Mouse (Mus musculus): ENCODE measurements around the gene Tmem86b. TPM values are rescaled to one million over a fixed set of nuclear protein-coding genes. Genes with fewer than 3 reads are reported as not detected.

The Tmem86b gene
- 1.5 and 2.1 TPM in 2 replicates for polyA plus RNA-seq (2014; fragmentation: Nextera tagmentation; extraction: Ambion mirVana)

DNA sequence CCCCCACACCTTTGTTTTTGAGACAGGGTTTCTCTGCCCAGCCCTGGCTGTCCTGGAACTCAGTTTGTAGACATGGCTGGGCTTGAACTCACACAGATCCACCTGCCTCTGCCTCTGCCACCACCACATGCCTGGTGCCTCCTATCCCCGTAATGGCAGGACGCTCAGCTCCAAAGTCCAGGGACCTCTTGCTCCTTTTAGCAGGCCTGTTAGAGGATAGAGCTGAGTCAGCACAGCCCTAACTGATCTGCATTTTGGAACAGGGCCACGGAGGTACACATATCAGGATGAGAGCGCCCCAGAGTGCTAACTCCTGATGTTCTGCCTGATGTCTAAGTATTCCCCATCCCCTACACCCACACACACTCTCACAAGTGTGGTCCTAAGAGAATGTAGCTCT, at the start of gene Tmem86b:
Gene Tmem86b, minus strand, starts transcription at position 392 of the 400 bp plus-strand sequence.
- H3K27ac ChIP-seq (ENCODE audit: low read depth, low read length) = no peak within 1 kb of the TSS
- no peak within 1 kb of the TSS for H3K4me3 ChIP-seq (ENCODE audit: low read depth, low read length)
- DNase-seq (ENCODE audit: low spot score) = no peak
- no peaks in the 10 kb centered on the region for H3K4me1 ChIP-seq (ENCODE audit: control insufficient read depth, insufficient read depth, low read length)
- no peaks in the 10 kb centered on the region for H3K9me3 ChIP-seq (ENCODE audit: control insufficient read depth, low read length)
- ATAC-seq (ENCODE audit: insufficient read depth, low FRiP score, low TSS enrichment) = no peak
- no peak within 1 kb of the TSS for H3K4me2 ChIP-seq (ENCODE audit: low read depth)
- no peaks in the 10 kb centered on the region for H3K27me3 ChIP-seq (ENCODE audit: control insufficient read depth, insufficient read depth, low read length)
- WGBS = 99% methylated on average over 4 of the region's 4 CpGs
- H3K9ac ChIP-seq (ENCODE audit: low read length) = no peak within 1 kb of the TSS
- peaks cover 28% of the 10 kb centered on the region for H3K36me3 ChIP-seq (ENCODE audit: control insufficient read depth, insufficient read depth, low read length)

DNA sequence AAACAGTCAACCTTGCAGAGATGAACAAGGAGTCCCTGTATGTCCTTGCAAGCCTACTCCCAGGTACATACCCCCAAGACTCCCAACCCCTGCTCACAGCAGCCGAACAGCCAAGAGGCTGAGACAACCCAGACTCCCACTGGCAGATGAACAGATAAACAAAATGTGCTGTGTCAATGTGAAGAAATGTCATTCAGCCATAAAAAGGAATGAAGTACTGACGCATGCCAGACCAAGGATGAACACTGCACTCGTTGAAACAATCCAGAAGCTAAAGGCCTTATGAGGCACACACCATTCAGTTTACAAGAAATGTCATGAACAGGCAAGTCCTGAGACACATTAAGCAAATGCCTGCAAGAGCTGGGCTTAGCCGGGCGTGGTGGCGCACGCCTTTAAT, 44.0 kb upstream of the Tmem86b start:
- Histone ChIP-seq H3K4me2 (ENCODE audit: low read depth) (no peak overlapping the region), H3K4me3 (ENCODE audit: low read depth, low read length) (no peak overlapping the region), H3K4me1 (ENCODE audit: control insufficient read depth, insufficient read depth, low read length) (no peaks in the 10 kb centered on the region), H3K9ac (ENCODE audit: low read length) (no peak overlapping the region), H3K27me3 (ENCODE audit: control insufficient read depth, insufficient read depth, low read length) (no peaks in the 10 kb centered on the region), H3K9me3 (ENCODE audit: control insufficient read depth, low read length) (no peaks in the 10 kb centered on the region), H3K36me3 (ENCODE audit: control insufficient read depth, insufficient read depth, low read length) (peaks cover 8% of the 10 kb centered on the region), H3K27ac (ENCODE audit: low read depth, low read length) (no peak overlapping the region)
- ATAC-seq (ENCODE audit: insufficient read depth, low FRiP score, low TSS enrichment) (no peak), DNase-seq (ENCODE audit: low spot score) (no peak)
- WGBS = 93% methylated on average over 7 of the region's 7 CpGs

DNA sequence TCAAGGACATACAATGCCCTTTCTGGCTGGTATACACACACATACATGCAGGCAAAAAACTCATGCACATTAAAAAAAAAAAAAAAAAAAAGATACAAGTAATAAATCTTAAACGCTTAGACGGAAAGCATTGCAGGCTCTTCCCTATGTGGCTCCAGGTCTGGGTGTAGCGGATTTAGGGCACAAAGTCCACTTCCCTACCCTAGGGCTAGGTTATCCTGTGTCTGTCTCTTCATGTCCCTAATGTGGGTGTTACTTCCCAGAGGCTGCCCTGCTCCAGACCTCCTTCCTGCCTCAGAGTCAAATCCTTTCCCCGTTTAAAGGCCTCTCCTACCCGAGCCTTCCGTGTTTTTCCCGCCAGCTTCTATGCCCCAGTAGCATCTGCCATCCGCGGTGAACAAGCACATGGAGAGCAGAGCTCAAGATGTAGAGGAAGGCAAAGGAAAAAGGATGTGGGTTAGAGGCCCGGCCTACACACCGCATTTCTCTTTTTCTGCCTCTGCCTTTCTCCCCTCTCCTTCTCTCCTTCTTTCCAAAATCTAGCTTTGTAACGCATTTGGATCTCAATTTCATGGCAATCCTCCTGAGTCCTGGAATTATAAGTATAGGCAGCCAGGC, 43.0 kb upstream of the Tmem86b start:
- no peak for ATAC-seq (ENCODE audit: insufficient read depth, low FRiP score, low TSS enrichment)
- 93% methylated on average over 12 of the region's 12 CpGs for WGBS
- Histone ChIP-seq H3K4me3 (ENCODE audit: low read depth, low read length) (no peak overlapping the region), H3K27me3 (ENCODE audit: control insufficient read depth, insufficient read depth, low read length) (no peaks in the 10 kb centered on the region), H3K4me2 (ENCODE audit: low read depth) (no peak overlapping the region), H3K36me3 (ENCODE audit: control insufficient read depth, insufficient read depth, low read length) (peaks cover 9% of the 10 kb centered on the region), H3K27ac (ENCODE audit: low read depth, low read length) (no peak overlapping the region), H3K9ac (ENCODE audit: low read length) (no peak overlapping the region), H3K4me1 (ENCODE audit: control insufficient read depth, insufficient read depth, low read length) (no peaks in the 10 kb centered on the region), H3K9me3 (ENCODE audit: control insufficient read depth, low read length) (no peaks in the 10 kb centered on the region)
- DNase-seq (ENCODE audit: low spot score) = no peak

DNA sequence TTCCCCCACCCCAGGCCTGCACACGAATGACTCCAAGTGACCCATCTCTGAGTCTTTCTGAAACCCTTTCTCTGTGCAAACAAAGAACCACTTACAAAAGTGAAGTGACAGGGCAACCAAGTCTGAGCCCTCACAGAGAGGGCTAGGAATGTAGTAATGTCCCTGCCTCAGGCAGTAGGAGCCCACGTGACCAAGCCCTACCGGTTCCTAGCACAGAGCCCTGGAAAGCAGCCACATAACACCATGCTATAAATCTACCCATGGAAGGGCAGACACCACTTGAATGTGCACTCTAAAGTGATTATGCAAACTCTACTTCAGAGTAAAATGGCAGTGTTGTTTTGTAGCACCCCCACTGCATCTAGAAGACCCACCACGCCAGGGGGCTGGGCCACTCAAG, 40.7 kb upstream of the Tmem86b start:
- Histone ChIP-seq H3K4me2 (ENCODE audit: low read depth) (no peak overlapping the region), H3K9me3 (ENCODE audit: control insufficient read depth, low read length) (no peaks in the 10 kb centered on the region), H3K27me3 (ENCODE audit: control insufficient read depth, insufficient read depth, low read length) (no peaks in the 10 kb centered on the region), H3K27ac (ENCODE audit: low read depth, low read length) (0 out of 2 replicates have a peak overlapping the region, but pooled peaks have one; percentile 20), H3K4me3 (ENCODE audit: low read depth, low read length) (no peak overlapping the region), H3K36me3 (ENCODE audit: control insufficient read depth, insufficient read depth, low read length) (peaks cover 6% of the 10 kb centered on the region), H3K4me1 (ENCODE audit: control insufficient read depth, insufficient read depth, low read length) (no peaks in the 10 kb centered on the region), H3K9ac (ENCODE audit: low read length) (no peak overlapping the region)
- DNase-seq (ENCODE audit: low spot score) (peak; percentile 28), ATAC-seq (ENCODE audit: insufficient read depth, low FRiP score, low TSS enrichment) (peak; percentile 95)
- 66% methylated on average over 4 of the region's 4 CpGs for whole genome bisulfite sequencing

DNA sequence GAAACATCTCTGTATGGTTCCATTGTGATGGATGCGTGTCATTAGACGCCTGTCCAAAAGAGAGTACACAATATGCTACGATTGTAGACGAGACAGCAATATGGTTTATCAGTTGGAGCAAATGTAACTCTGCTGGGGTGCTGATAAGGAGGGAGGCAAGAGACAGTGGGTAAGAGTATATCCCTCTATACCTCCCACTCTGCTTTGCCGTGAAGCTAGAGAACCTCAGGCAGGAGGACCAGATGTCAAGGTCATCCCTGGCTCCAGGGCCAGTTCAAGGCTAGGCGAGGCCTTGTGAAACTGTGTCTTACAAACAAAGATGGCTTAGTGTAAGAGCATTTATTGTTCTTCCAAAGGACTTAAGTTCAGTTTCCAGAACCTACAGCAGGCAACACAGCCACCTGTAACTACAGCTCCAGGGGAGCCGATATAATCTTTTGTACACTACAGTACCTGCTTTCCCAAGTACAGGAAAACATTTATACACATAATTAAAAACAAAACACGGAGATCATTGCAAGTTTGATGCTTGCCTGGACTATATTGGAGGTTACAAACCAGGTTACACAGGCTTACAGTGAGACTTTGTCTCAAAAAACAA, 39.5 kb upstream of the Tmem86b start:
- no peaks in the 10 kb centered on the region for H3K27me3 ChIP-seq (ENCODE audit: control insufficient read depth, insufficient read depth, low read length)
- H3K4me3 ChIP-seq (ENCODE audit: low read depth, low read length) = no peak overlapping the region
- no peak overlapping the region for H3K4me2 ChIP-seq (ENCODE audit: low read depth)
- no peaks in the 10 kb centered on the region for H3K4me1 ChIP-seq (ENCODE audit: control insufficient read depth, insufficient read depth, low read length)
- H3K9ac ChIP-seq (ENCODE audit: low read length) = no peak overlapping the region
- 93% methylated on average over 8 of the region's 8 CpGs for WGBS
- no peaks in the 10 kb centered on the region for H3K9me3 ChIP-seq (ENCODE audit: control insufficient read depth, low read length)
- peaks cover 6% of the 10 kb centered on the region for H3K36me3 ChIP-seq (ENCODE audit: control insufficient read depth, insufficient read depth, low read length)
- DNase-seq (ENCODE audit: low spot score) (no peak), ATAC-seq (ENCODE audit: insufficient read depth, low FRiP score, low TSS enrichment) (no peak)
- no peak overlapping the region for H3K27ac ChIP-seq (ENCODE audit: low read depth, low read length)

DNA sequence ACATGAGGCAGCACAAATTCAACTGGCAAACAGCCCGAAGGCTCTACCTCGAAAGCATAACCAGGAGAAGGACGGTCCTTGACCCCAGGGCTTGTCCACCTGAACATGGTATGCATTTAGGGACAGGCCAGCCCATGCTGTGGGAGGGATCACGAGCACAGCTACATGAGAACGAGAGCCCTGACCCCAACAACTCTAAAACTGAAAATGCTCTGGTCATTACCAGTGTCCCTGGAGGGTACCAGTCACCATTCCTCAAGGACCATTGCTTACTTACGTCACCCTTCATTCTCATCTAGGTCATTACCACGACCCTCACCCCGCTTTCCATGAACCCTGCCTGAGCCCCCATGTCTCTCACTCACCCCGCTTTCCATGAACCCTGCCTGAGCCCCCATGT, 37.9 kb upstream of the Tmem86b start:
- Histone ChIP-seq H3K27me3 (ENCODE audit: control insufficient read depth, insufficient read depth, low read length) (no peaks in the 10 kb centered on the region), H3K4me1 (ENCODE audit: control insufficient read depth, insufficient read depth, low read length) (no peaks in the 10 kb centered on the region), H3K4me3 (ENCODE audit: low read depth, low read length) (no peak overlapping the region), H3K4me2 (ENCODE audit: low read depth) (no peak overlapping the region), H3K9ac (ENCODE audit: low read length) (no peak overlapping the region), H3K9me3 (ENCODE audit: control insufficient read depth, low read length) (no peaks in the 10 kb centered on the region), H3K36me3 (ENCODE audit: control insufficient read depth, insufficient read depth, low read length) (peaks cover 6% of the 10 kb centered on the region), H3K27ac (ENCODE audit: low read depth, low read length) (no peak overlapping the region)
- DNase-seq (ENCODE audit: low spot score) = no peak
- ATAC-seq (ENCODE audit: insufficient read depth, low FRiP score, low TSS enrichment) = no peak
- WGBS = 93% methylated on average over 9 of the region's 9 CpGs

DNA sequence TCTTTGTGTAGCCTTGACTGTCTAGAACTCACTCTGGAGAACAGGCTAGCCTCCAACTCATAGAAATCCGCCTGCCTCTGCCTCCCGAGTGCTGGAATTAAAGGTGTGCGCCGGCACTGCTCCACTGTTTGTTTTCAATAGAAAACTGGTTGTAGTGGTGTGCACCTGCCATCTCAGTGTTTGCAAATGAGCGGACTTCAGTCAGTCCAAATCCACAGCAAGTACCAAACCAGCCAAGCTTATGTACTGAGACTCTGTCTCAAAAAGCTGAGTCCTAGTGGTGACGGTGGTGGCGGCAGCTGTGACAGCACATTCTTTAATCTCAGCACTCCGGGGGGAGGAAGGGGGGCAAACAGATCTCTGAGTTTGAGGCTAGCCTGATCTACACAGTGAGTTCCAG, 37.3 kb upstream of the Tmem86b start:
- Histone ChIP-seq H3K4me1 (ENCODE audit: control insufficient read depth, insufficient read depth, low read length) (no peaks in the 10 kb centered on the region), H3K9me3 (ENCODE audit: control insufficient read depth, low read length) (no peaks in the 10 kb centered on the region), H3K27ac (ENCODE audit: low read depth, low read length) (no peak overlapping the region), H3K4me2 (ENCODE audit: low read depth) (no peak overlapping the region), H3K36me3 (ENCODE audit: control insufficient read depth, insufficient read depth, low read length) (peaks cover 7% of the 10 kb centered on the region), H3K4me3 (ENCODE audit: low read depth, low read length) (no peak overlapping the region), H3K9ac (ENCODE audit: low read length) (no peak overlapping the region), H3K27me3 (ENCODE audit: control insufficient read depth, insufficient read depth, low read length) (no peaks in the 10 kb centered on the region)
- no peak for ATAC-seq (ENCODE audit: insufficient read depth, low FRiP score, low TSS enrichment)
- no peak for DNase-seq (ENCODE audit: low spot score)
- WGBS = 93% methylated on average over 8 of the region's 8 CpGs

DNA sequence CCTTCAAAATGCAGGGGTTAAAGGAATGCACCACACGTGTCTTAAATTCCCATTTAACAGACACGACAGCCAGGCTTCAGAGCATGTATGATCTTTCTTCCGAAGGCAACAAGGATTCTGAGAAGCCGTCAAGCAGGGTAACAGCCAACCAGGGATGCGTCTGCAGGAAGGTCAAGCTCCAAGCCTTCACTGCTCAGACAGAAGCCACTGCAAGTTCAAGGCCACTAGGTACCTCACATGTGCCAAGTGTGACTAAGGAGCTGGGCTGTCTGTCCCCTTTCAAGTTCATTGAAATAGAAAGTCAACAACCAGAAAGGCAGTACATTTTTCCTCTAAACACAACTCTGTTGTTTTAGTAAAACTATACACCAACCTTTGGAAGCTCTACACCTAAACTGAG, 35.6 kb upstream of the Tmem86b start:
- Histone ChIP-seq H3K27ac (ENCODE audit: low read depth, low read length) (no peak overlapping the region), H3K9ac (ENCODE audit: low read length) (no peak overlapping the region), H3K4me2 (ENCODE audit: low read depth) (no peak overlapping the region), H3K9me3 (ENCODE audit: control insufficient read depth, low read length) (no peaks in the 10 kb centered on the region), H3K4me3 (ENCODE audit: low read depth, low read length) (no peak overlapping the region), H3K27me3 (ENCODE audit: control insufficient read depth, insufficient read depth, low read length) (no peaks in the 10 kb centered on the region), H3K36me3 (ENCODE audit: control insufficient read depth, insufficient read depth, low read length) (peaks cover 7% of the 10 kb centered on the region), H3K4me1 (ENCODE audit: control insufficient read depth, insufficient read depth, low read length) (no peaks in the 10 kb centered on the region)
- ATAC-seq (ENCODE audit: insufficient read depth, low FRiP score, low TSS enrichment) (no peak), DNase-seq (ENCODE audit: low spot score) (no peak)
- WGBS = 94% methylated on average over 5 of the region's 5 CpGs

DNA sequence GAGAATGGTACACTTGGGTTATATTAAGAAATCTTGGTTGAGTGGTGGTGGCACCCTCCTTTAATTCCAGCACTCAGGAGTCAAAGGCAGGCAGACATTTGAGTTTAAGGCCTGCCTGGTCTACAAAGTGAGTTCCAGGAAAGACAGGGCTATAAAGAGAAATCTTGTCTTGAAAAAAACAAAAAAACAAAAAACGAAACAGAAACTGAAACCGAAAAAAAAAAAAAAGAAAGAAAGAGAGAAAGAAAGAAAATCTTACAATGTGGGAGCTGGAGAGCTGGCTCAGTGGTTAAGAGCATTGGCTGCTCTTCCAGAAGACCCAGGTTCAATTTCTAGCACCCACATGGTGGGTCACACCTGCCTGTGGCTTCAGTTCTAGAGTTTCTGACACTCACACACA, 32.5 kb upstream of the Tmem86b start:
- Histone ChIP-seq H3K4me3 (ENCODE audit: low read depth, low read length) (no peak overlapping the region), H3K9me3 (ENCODE audit: control insufficient read depth, low read length) (no peaks in the 10 kb centered on the region), H3K4me1 (ENCODE audit: control insufficient read depth, insufficient read depth, low read length) (0 out of 2 replicates have a peak, but pooled peaks cover 3% of the 10 kb centered on the region), H3K4me2 (ENCODE audit: low read depth) (no peak overlapping the region), H3K27ac (ENCODE audit: low read depth, low read length) (no peak overlapping the region), H3K9ac (ENCODE audit: low read length) (no peak overlapping the region), H3K36me3 (ENCODE audit: control insufficient read depth, insufficient read depth, low read length) (peaks cover 4% of the 10 kb centered on the region), H3K27me3 (ENCODE audit: control insufficient read depth, insufficient read depth, low read length) (no peaks in the 10 kb centered on the region)
- DNase-seq (ENCODE audit: low spot score) = no peak
- ATAC-seq (ENCODE audit: insufficient read depth, low FRiP score, low TSS enrichment) = no peak
- WGBS = 91% methylated on average over 2 of the region's 2 CpGs

Measured in neural tube, embryonic 11.5 days (tissue).